Mouse (Mus musculus) E14TG2a.4 (cell line): ENCODE measurements at regions not wholly inside any gene's neighbourhood (a gene's known extent, or its start where the extent isn't known, plus 50 kb on each side); places are given as distances from the start of the nearest gene placed in this dataset.

ENCODE experiments used
- CTCF ChIP-seq: conservative IDR thresholded peaks from 2 replicates; pipeline ENCODE4 v1.5.1; 2014; ENCODE audit warnings: low read length
- NANOG ChIP-seq: IDR thresholded peaks from 2 replicates; pipeline ENCODE4 v1.6.1; 2014; ENCODE audit warnings: borderline replicate concordance, low read length, mixed read lengths
- POU5F1 ChIP-seq: IDR thresholded peaks from 2 replicates; pipeline ENCODE4 v1.6.1; 2014; ENCODE audit warnings: low read length, borderline replicate concordance

DNA sequence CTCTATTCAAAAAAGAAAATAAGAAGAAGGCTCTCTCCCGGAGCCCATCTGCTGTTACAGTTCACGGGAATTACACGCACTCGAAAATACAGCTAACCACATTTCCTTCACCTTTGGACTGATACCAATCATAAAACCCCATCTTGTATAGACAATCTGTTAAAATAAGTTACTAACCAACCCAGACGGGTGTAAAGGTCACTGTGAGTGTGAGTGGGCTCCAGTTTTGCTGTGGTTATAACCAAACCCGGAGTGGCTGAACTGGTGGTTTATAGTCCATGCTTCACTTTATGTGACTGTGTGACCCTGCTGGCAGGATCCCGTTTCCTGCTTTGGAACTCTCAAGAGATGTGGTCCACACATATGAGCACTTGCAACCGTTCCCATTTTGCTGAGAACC lies 95.1 kb downstream of the Klf5 start:
- TF ChIP-seq CTCF = no peak
- no peak for TF ChIP-seq NANOG
- TF ChIP-seq POU5F1 = no peak
